Mouse (Mus musculus): Measurements from ENCODE around the gene Ell2. TPM values are rescaled to one million over a fixed set of nuclear protein-coding genes. Genes with fewer than 3 reads are reported as not detected.

Gene Ell2
- polyA plus RNA-seq, 1 experiment from 2014 or later: 13.7 TPM

DNA sequence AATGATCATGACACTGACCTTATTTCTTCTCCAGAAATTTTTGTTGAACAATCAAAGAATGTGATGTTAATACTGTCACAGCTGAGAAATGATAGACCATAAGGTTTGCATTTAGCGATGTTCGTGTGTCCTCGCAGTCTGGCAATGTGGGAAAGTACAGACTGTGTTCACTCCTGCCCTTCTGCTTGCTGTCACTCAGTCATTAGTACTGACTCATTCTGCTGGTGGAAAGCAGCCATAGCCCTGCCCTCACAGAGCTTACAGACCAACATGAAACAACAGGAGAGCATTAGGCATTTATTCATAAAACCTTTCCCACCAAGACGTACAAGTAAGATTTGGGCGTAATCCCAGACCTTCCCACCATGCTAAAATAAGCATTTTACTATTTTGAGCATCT lies 47.8 kb downstream of the Ell2 start:
- ATAC-seq (no peak), DNase-seq (no peak)
- Histone ChIP-seq H3K27ac (ENCODE audit: low read depth) (no peak overlapping the region), H3K27me3 (ENCODE audit: insufficient read depth, low read length) (no peaks in the 10 kb centered on the region), H3K36me3 (replicated peaks; ENCODE audit: insufficient read depth, low read length) (peaks cover 41% of the 10 kb centered on the region), H3K4me3 (ENCODE audit: low read depth, low read length) (no peak overlapping the region), H3K4me1 (ENCODE audit: insufficient read depth) (peaks cover 3% of the 10 kb centered on the region; the same call in 1 of the 2 replicates), H3K9me3 (ENCODE audit: low read length) (no peaks in the 10 kb centered on the region), H3K4me2 (ENCODE audit: low read depth, low read length) (no peak overlapping the region), H3K9ac (replicated peaks) (no peak overlapping the region)
- WGBS (ENCODE audit: insufficient replicate concordance): 94% methylated on average over 5 of the region's 5 CpGs
- TF ChIP-seq CTCF (IDR thresholded peaks at IDR 0.05; ENCODE audit: low read depth) (no peak), EP300 (IDR thresholded peaks at IDR 0.05; ENCODE audit: low read depth) (no peak)

DNA sequence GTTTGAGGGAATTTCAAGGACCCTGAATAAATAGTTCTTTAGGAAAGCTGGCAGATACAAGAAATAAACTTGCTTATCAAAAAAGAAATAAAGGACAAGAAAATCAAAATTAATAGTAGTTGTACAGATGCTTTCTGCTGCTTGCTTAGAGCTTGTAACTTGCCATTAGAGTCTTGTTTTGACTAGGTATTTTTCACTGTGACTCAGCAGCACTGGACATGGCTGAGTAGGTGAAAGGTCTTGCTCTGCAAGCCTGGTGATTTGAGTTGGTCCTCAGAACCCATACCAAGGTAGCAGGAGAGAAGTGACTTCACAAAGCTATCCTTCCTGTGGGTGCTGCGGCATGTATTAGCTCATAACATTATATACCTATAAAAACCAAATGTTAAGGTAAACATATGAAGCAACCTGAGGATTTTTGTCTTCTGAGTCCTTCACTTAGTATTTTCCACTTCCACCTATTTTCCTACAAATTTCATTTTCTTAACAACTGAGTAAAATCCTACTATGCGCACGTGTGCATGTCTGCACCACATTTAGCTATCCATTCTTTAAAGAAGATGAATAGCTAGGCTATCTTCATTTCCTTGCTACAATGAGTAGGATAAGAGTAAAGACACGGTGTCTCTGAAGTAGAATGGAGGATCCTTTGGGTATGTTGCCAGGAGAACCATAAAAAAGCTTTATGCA lies 54.4 kb downstream of the Ell2 start:
- no peak overlapping the region for H3K4me3 ChIP-seq (ENCODE audit: low read depth, low read length)
- peak overlapping the region; percentile 65 for H3K27ac ChIP-seq (ENCODE audit: low read depth)
- no peak overlapping the region for H3K4me2 ChIP-seq (ENCODE audit: low read depth, low read length)
- DNase-seq (no peak), ATAC-seq (peak; percentile 64; the same call in 1 of the 2 replicates)
- no peak for TF ChIP-seq CTCF (IDR thresholded peaks at IDR 0.05; ENCODE audit: low read depth)
- no peak for TF ChIP-seq EP300 (IDR thresholded peaks at IDR 0.05; ENCODE audit: low read depth)
- peaks cover 6% of the 10 kb centered on the region; the same call in 1 of the 2 replicates for H3K4me1 ChIP-seq (ENCODE audit: insufficient read depth)
- no peaks in the 10 kb centered on the region for H3K27me3 ChIP-seq (ENCODE audit: insufficient read depth, low read length)
- no peak overlapping the region for H3K9ac ChIP-seq (replicated peaks)
- H3K36me3 ChIP-seq (replicated peaks; ENCODE audit: insufficient read depth, low read length): peaks cover 66% of the 10 kb centered on the region
- 90% methylated on average over 4 of the region's 4 CpGs for WGBS (ENCODE audit: insufficient replicate concordance)
- no peaks in the 10 kb centered on the region for H3K9me3 ChIP-seq (ENCODE audit: low read length)

DNA sequence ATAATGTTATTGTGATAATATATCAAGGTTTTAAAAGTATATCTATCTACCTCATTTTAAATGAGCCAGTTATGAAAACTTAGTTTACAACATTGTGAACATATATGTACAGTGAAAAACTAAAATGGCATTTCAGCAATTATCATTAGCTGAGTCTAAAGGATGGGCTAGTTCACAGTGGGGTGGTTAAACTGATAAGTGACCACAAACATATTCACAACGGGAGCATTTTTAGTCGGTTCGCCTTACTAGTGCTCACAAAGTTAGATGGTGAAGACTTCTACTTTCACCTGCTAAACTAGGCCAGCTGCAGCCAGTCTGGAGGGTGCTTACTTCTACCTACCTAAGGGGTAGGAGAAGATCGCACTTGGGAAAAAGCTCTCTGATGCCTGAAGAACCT lies 56.2 kb downstream of the Ell2 start:
- ATAC-seq (no peak), DNase-seq (no peak)
- Histone ChIP-seq H3K36me3 (replicated peaks; ENCODE audit: insufficient read depth, low read length) (peaks cover 64% of the 10 kb centered on the region), H3K4me2 (ENCODE audit: low read depth, low read length) (no peak overlapping the region), H3K9me3 (ENCODE audit: low read length) (no peaks in the 10 kb centered on the region), H3K27me3 (ENCODE audit: insufficient read depth, low read length) (no peaks in the 10 kb centered on the region), H3K27ac (ENCODE audit: low read depth) (peak overlapping the region; percentile 55; the same call in 1 of the 2 replicates), H3K9ac (replicated peaks) (no peak overlapping the region), H3K4me3 (ENCODE audit: low read depth, low read length) (no peak overlapping the region), H3K4me1 (ENCODE audit: insufficient read depth) (peaks cover 6% of the 10 kb centered on the region; the same call in 1 of the 2 replicates)
- 51% methylated on average over 4 of the region's 4 CpGs for WGBS (ENCODE audit: insufficient replicate concordance)
- TF ChIP-seq EP300 (IDR thresholded peaks at IDR 0.05; ENCODE audit: low read depth) (no peak), CTCF (IDR thresholded peaks at IDR 0.05; ENCODE audit: low read depth) (no peak)

DNA sequence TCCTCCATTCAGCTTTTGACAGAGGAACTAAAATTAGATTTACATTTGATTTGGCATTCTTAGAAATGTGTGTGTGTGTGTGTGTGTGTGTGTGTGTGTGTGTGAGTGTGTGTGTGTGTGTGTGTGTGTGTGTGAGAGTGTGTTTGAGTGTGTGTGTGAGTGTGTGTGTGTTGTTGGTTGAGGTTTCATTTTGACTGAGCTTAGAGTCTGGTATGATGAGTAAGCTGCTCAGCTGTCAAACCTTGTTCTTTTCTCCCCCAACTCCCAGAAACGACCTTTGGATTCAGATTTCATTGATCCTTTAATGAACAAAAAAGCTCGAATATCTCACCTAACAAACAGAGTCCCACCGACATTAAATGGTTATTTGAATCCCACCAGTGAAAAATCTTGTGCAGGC lies 56.7 kb downstream of the Ell2 start:
- TF ChIP-seq EP300 (IDR thresholded peaks at IDR 0.05; ENCODE audit: low read depth) (no peak), CTCF (IDR thresholded peaks at IDR 0.05; ENCODE audit: low read depth) (no peak)
- no peaks in the 10 kb centered on the region for H3K27me3 ChIP-seq (ENCODE audit: insufficient read depth, low read length)
- H3K27ac ChIP-seq (ENCODE audit: low read depth): peak overlapping the region; percentile 55; the same call in 1 of the 2 replicates
- H3K4me2 ChIP-seq (ENCODE audit: low read depth, low read length): no peak overlapping the region
- DNase-seq: no peak
- H3K36me3 ChIP-seq (replicated peaks; ENCODE audit: insufficient read depth, low read length): peaks cover 63% of the 10 kb centered on the region
- no peaks in the 10 kb centered on the region for H3K9me3 ChIP-seq (ENCODE audit: low read length)
- no peak overlapping the region for H3K9ac ChIP-seq (replicated peaks)
- no peak overlapping the region for H3K4me3 ChIP-seq (ENCODE audit: low read depth, low read length)
- WGBS (ENCODE audit: insufficient replicate concordance): 57% methylated on average over 3 of the region's 3 CpGs
- no peak for ATAC-seq
- H3K4me1 ChIP-seq (ENCODE audit: insufficient read depth): peaks cover 6% of the 10 kb centered on the region; the same call in 1 of the 2 replicates

DNA sequence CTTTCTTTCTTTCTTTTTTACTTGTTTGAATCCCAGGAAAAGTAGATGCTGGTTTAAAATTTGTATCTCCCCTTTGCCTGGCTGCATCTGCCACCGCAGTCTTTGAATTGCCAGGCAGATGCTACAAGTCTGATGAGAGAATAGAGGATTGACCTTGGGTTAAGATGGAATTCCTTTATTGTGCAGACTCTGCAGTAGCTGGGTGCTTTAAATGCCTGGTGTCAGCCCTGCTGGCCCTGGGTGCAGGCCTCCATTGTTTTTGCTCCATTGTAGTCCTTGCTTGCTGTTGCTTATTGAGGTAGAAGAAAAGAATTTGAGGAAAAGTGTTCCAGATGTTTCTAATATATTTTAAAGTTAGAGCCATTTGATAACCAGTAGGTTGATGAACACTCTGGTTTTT lies 59.2 kb downstream of the Ell2 start:
- no peak for ATAC-seq
- TF ChIP-seq CTCF (IDR thresholded peaks at IDR 0.05; ENCODE audit: low read depth): no peak
- TF ChIP-seq EP300 (IDR thresholded peaks at IDR 0.05; ENCODE audit: low read depth): no peak
- no peak overlapping the region for H3K4me3 ChIP-seq (ENCODE audit: low read depth, low read length)
- WGBS (ENCODE audit: insufficient replicate concordance): 93% methylated on average over 1 of the region's 1 CpGs
- H3K4me1 ChIP-seq (ENCODE audit: insufficient read depth): peaks cover 6% of the 10 kb centered on the region; the same call in 1 of the 2 replicates
- peaks cover 76% of the 10 kb centered on the region for H3K36me3 ChIP-seq (replicated peaks; ENCODE audit: insufficient read depth, low read length)
- no peak overlapping the region for H3K9ac ChIP-seq (replicated peaks)
- H3K4me2 ChIP-seq (ENCODE audit: low read depth, low read length): no peak overlapping the region
- no peak for DNase-seq
- H3K27ac ChIP-seq (ENCODE audit: low read depth): no peak overlapping the region
- no peaks in the 10 kb centered on the region for H3K9me3 ChIP-seq (ENCODE audit: low read length)
- H3K27me3 ChIP-seq (ENCODE audit: insufficient read depth, low read length): no peaks in the 10 kb centered on the region

DNA sequence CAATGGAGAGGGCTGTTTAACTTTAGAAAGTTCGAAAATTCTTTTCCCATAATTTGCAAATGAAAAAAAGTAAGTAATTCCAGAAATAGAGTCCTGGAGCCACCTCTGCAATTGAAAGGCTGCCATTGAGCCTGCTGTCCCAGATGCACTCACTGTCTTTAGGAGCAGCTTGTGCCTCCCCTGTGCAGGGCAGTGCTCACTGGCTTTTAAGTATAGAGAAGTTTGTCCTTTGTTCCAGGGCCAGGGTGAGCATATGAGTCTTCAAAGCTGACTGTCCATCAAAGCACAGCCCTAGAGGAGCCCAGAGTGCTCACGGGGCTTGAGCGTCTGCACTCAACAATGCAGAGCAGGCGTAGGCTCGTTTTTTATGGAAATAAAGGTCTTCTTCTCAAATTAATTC lies 59.7 kb downstream of the Ell2 start:
- DNase-seq: no peak
- no peaks in the 10 kb centered on the region for H3K9me3 ChIP-seq (ENCODE audit: low read length)
- WGBS (ENCODE audit: insufficient replicate concordance): 84% methylated on average over 5 of the region's 5 CpGs
- no peak overlapping the region for H3K4me3 ChIP-seq (ENCODE audit: low read depth, low read length)
- H3K4me1 ChIP-seq (ENCODE audit: insufficient read depth): peaks cover 6% of the 10 kb centered on the region; the same call in 1 of the 2 replicates
- no peak for TF ChIP-seq CTCF (IDR thresholded peaks at IDR 0.05; ENCODE audit: low read depth)
- no peak for ATAC-seq
- peaks cover 76% of the 10 kb centered on the region for H3K36me3 ChIP-seq (replicated peaks; ENCODE audit: insufficient read depth, low read length)
- H3K27ac ChIP-seq (ENCODE audit: low read depth): no peak overlapping the region
- H3K27me3 ChIP-seq (ENCODE audit: insufficient read depth, low read length): no peaks in the 10 kb centered on the region
- no peak overlapping the region for H3K4me2 ChIP-seq (ENCODE audit: low read depth, low read length)
- no peak overlapping the region for H3K9ac ChIP-seq (replicated peaks)
